Mouse (Mus musculus) skeletal muscle tissue, adult 2 months (tissue): ENCODE results near the gene Spn.
"Not testable (repeated sequence)": the region's sequence is repeated elsewhere in the genome, so short reads cannot be mapped to it uniquely, and the experiment has no call there.

Experiments used
- DNase-seq: peaks from one replicate; pipeline ENCODE4 v3.0.0-alpha.2; 2012; ENCODE audit warnings: low read depth, low spot score

Gene Spn

GRCm38 (mm10) chr7:127105551-127105950 lies 32.1 kb downstream of the Spn start:
- DNase-seq = no peak

- DNase-seq = peak; percentile 57
Measured at GRCm38 (mm10) chr7:127104560-127105332, 32.9 kb downstream of the Spn start.

GRCm38 (mm10) chr7:127103960-127104359 lies 33.7 kb downstream of the Spn start:
- no peak for DNase-seq

GRCm38 (mm10) chr7:127102148-127102547 lies 35.5 kb downstream of the Spn start:
- DNase-seq = no peak

GRCm38 (mm10) chr7:127101451-127102016 lies 36.1 kb downstream of the Spn start:
- no peak for DNase-seq

GRCm38 (mm10) chr7:127099528-127099927 lies 38.1 kb downstream of the Spn start:
- DNase-seq = no peak

GRCm38 (mm10) chr7:127098950-127099349 lies 38.7 kb downstream of the Spn start:
- DNase-seq = no peak

- no peak for DNase-seq
Measured at GRCm38 (mm10) chr7:127098521-127098920, 39.1 kb downstream of the Spn start.

- no peak for DNase-seq
Measured at GRCm38 (mm10) chr7:127096456-127096855, 41.2 kb downstream of the Spn start.

GRCm38 (mm10) chr7:127093914-127094313 lies 43.7 kb downstream of the Spn start:
- DNase-seq = no peak

GRCm38 (mm10) chr7:127091114-127091896 lies 46.3 kb downstream of the Spn start, which contains the start of gene AI467606:
TSS of gene AI467606 (plus strand) at chr7:127091359.
- peak; percentile 80 for DNase-seq

GRCm38 (mm10) chr7:127090154-127091113 lies 47.2 kb downstream of the Spn start:
- no peak for DNase-seq

GRCm38 (mm10) chr7:127088901-127089845 lies 48.5 kb downstream of the Spn start:
- no peak for DNase-seq

- no peak for DNase-seq
Measured at GRCm38 (mm10) chr7:127088083-127088482, 49.5 kb downstream of the Spn start.

- DNase-seq = not testable (repeated sequence)
Measured at GRCm38 (mm10) chr7:127087278-127088010, 50.2 kb downstream of the Spn start, which contains the start of gene Zg16. TSS of gene Zg16 (minus strand) at chr7:127087328.

GRCm38 (mm10) chr7:127085751-127086150 lies 51.9 kb downstream of the Spn start:
- not testable (repeated sequence) for DNase-seq

- no peak for DNase-seq
Measured at GRCm38 (mm10) chr7:127084794-127085193, 52.8 kb downstream of the Spn start.

- no peak for DNase-seq
Measured at GRCm38 (mm10) chr7:127083689-127084088, 53.9 kb downstream of the Spn start.

- no peak for DNase-seq
Measured at GRCm38 (mm10) chr7:127082995-127083394, 54.6 kb downstream of the Spn start.
